Mouse (Mus musculus) layer of hippocampus, adult 2 months (tissue): ENCODE measurements around the gene Abr. TPM values are rescaled to one million over a fixed set of nuclear protein-coding genes. Genes with fewer than 3 reads are reported as not detected.

Experiments used
- DNase-seq, 2 experiments: peaks; one replicate each; pipeline ENCODE4 v3.0.0; 2022; ENCODE audit warnings: low spot score in 2 of 2
- H3K27ac ChIP-seq: fragments of 200-600 bp; 2 replicates; pipeline ENCODE4 v1.8.1; 2022
- H3K4me3 ChIP-seq: fragments of 200-600 bp; 2 replicates; pipeline ENCODE4 v1.8.1; 2022; ENCODE audit warnings: mild to moderate bottlenecking
- CTCF ChIP-seq: fragments of 200-600 bp; conservative IDR thresholded peaks from 2 replicates; pipeline ENCODE4 v1.8.1; 2022; ENCODE audit warnings: antibody characterized with exemption, mild to moderate bottlenecking, moderate library complexity
- total RNA-seq, 2 experiments: library from RNA; stranded (reverse); gene quantifications; 2 replicates each; pipeline ENCODE4 v1.2.3; 2021

Abr gene
- total RNA-seq, 2 experiments from 2014 or later, result 528 to 537 TPM

DNA sequence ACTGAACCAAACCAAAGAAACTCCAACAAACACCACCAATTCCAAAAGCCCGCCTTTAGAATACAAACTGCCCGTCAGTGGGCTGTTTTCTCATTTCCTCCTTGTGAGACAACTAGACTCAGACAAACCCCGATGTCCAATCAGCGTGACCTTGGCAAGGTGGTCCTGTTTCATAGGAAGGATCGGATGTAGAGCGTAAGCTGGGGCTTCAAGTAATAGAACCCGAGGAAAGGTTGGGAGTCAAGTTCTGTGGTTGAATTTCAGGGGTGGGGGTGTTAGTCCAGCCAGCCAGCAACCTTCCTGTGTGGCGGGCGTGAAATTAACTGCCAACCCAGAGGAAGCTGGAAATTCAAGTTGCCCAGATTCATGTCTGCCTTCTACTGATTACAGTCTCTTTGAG, 22.9 kb upstream of the Abr start:
- no peak for TF ChIP-seq CTCF
- H3K4me3 ChIP-seq, result no peak overlapping the region
- H3K27ac ChIP-seq, result no peak overlapping the region
- DNase-seq, result no peak

DNA sequence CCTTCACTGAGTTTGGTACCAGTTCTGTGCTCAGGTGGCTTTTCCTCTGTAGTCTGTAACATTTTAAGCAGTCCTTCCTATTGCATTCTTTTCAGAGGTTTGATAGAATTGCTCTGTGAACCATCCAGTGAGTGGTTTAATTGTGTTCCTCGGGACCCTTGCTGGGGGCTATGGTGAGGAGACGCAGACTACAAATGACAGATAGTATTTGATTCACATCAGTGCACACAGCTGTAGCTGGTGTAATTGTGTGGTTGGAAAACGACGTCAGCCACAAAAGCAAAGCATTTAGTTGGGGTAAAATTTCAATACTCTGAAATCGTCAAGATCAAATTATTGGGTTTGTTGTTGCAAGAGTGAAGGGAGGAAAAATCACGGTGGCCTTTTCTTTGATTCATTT, 22.1 kb upstream of the Abr start:
- H3K4me3 ChIP-seq, result no peak overlapping the region
- DNase-seq, result no peak
- no peak for TF ChIP-seq CTCF
- no peak overlapping the region for H3K27ac ChIP-seq

DNA sequence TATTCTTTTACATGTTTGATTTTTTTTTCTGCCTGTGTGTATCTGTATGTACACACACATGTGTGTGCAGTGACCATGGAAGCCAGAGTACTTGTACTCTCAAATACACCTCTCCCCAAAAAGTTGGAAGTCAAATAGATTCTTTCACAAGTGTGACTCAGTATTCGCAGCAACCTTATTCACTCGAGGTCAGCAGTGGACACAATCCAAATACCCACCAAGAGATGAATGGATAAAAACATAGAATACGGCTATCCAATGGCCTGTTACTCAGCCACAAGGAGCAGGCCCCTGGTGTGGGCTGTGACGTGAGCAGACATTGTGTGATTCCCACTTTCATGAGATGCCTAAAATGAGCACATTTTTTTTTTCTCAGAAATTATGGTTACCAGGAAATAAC, 18.1 kb upstream of the Abr start:
- Histone ChIP-seq H3K27ac (no peak overlapping the region; the same call in 1 of the 2 replicates), H3K4me3 (no peak overlapping the region)
- TF ChIP-seq CTCF, result no peak
- DNase-seq, result no peak

DNA sequence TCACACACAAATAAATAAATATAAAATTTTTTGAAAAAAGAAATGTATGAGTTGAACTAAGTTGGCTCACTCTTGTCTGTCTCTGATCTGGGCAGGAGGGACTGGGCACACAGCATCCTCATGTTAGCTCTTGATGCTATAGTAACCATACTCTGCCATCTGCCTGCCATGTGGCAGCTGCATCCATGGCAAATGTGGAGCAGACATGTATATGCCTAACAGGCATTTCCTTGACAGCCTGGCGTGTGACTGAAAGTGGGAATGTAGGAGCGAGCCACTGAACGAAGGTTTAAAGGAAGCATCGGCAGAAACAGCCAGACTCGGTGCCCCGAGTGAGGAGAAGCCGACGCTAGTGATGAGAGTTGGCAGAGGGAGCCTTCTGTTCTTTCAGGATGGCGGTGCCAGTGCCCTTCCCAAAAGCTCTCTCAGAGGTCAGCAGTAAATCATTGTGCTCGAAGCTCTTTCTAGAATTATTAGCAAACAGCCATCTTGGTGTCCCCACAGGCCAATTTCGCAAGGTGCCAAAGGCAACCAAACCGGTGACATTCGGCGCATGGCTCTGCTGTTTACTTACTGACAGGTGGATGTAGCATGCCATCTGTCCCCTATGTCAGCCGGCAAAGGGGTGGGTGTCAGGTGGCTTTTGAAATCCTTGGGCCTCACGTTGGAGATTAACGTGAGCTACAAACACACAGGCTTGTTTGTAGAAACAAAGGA, 17.3 kb upstream of the Abr start:
- peak; percentile 32 to 34 for DNase-seq
- TF ChIP-seq CTCF, result no peak
- Histone ChIP-seq H3K27ac (peak overlapping the region; percentile 58), H3K4me3 (no peak overlapping the region)

DNA sequence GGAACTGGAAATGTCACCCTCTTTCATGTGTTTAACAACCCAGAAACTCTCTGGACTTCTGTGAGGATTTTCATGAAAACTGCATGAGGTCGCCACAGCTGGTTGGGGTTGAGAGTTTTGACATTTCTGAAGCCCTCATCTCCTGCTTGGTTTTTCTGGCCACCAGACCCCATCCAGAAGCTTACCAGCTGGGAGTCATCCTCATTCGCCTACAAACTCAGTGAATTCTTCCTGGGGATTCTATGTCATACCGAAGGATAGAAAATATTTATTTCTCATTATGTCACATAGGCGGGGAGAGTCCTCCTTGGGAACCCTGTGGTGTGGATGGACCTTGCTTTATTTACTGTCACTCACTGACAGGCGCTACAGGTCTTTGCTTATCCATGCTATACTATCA, 8.4 kb upstream of the Abr start:
- Histone ChIP-seq H3K27ac (no peak overlapping the region), H3K4me3 (no peak overlapping the region)
- DNase-seq, result no peak
- no peak for TF ChIP-seq CTCF

DNA sequence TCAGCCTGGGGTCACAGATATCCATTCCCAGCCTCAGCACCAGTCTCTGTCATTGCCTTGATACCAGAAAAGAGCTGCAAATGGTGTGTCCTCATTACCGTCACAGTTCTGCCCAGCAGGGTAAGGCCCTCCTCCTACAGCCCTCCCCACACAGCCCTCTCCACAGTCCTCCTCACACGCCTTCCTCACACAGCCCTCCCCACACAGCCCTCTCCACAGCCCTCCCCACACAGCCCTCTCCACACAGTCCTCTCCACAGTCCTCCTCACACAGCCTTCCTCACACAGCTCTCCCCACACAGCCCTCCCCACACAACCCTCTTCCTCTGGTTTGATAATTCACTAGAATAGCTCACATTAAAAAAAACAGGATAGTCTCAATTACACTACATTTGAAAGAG, 7.9 kb upstream of the Abr start:
- TF ChIP-seq CTCF, result no peak
- no peak overlapping the region for H3K27ac ChIP-seq
- DNase-seq, result no peak
- H3K4me3 ChIP-seq, result no peak overlapping the region

DNA sequence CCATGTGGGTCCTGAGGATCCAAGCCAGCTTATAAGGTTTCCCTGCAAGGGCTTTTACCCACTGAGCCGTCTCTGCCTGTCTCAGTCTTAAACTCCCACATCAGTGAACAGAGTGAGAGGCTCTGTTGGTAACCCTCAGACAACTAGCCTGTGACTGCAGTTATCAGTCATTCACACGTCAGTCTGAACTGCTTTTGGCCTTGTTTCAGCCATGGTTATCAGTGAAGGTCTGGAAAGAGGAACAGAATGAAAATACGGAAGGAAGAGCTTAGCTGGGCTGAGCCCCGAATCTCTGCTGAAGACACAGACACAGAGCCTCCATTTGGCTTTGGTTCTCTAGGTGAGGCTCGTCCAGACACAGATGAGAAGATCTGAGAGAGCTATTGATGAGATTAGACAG, 6.5 kb upstream of the Abr start:
- DNase-seq, result no peak
- no peak overlapping the region for H3K4me3 ChIP-seq
- TF ChIP-seq CTCF, result no peak
- H3K27ac ChIP-seq, result no peak overlapping the region

DNA sequence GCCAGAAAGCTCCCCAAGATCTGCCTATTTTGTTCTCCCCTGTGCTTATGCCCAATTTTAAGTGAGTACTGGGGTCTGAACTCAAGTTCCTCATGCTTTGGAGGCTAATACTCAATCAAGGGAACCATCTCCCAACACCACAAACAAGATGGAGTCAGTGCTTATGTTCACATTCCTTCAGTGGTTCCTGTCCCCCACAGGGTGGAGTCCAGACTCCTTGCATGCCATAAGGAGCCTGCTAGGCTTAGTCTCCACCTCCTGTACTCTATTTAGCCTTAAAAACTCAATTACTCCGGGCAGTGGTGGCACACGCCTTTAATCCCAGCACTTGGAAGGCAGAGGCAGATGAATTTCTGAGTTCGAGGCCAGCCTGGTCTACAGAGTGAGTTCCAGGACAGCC, 2.8 kb upstream of the Abr start:
- no peak overlapping the region for H3K4me3 ChIP-seq
- no peak for TF ChIP-seq CTCF
- no peak for DNase-seq
- no peak overlapping the region for H3K27ac ChIP-seq

DNA sequence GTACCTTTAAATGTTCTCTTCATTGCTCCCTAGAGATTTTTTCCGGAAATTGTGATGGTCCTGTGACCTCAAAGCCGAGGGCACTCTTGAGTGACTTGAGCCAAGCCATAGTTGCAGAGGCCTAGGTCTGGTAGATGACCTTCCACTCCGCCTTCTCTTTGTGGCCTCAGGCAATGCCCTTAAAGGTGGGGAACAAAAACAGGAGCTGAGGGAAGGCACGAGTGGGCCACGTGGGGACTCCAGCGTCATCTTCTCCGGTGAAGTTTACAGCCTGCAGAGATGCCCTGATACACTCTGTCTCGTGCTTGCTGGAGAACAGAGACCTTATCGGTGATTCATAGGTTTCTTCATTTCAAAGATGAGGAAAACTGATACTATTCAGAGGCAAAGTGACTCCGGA, 2.0 kb upstream of the Abr start:
- H3K4me3 ChIP-seq, result peak overlapping the region; percentile 64
- no peak for TF ChIP-seq CTCF
- H3K27ac ChIP-seq, result no peak overlapping the region
- DNase-seq, result no peak

DNA sequence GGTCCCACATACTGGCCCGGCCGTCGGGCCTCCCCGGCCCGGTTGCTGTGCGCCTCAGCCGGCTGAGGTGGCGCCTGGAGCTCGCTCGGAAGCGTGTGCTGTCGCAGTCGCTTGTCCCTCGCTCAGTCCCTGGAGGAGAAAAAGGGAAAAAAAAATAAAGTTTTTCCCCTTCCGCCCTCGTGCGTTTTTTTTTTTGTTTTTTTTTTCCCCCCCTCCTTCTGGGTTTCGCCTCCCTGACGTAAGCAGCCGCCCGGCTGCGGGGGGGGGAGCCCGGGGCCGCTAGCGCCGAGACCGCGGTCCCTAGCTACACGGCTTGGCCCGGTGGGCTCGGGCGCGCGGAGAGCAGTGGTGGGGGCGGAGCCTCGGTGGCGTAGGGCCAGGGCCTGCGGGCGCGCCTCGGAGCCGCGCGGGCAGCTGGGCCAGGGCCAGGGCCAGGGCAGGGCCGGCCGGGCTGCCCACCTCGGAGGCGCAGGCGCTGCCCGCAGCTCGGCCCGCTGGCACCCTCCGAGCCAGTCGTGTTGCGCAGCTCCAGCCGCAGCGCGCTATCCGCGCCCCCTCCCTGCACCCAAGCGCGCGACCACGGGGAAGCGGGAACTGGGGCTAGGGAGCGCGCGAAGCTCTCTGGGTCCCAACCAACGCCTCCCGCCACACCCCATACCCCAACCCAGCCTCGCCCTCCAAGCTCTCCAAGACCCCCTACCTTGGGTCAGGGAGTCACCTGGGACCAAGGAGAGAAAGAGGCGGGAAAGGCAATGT, 1.3 kb upstream of the Abr start:
- DNase-seq, result peak in 1 of 2 experiments; percentile 35
- no peak overlapping the region for H3K27ac ChIP-seq
- no peak for TF ChIP-seq CTCF
- H3K4me3 ChIP-seq, result peak overlapping the region; percentile 64

DNA sequence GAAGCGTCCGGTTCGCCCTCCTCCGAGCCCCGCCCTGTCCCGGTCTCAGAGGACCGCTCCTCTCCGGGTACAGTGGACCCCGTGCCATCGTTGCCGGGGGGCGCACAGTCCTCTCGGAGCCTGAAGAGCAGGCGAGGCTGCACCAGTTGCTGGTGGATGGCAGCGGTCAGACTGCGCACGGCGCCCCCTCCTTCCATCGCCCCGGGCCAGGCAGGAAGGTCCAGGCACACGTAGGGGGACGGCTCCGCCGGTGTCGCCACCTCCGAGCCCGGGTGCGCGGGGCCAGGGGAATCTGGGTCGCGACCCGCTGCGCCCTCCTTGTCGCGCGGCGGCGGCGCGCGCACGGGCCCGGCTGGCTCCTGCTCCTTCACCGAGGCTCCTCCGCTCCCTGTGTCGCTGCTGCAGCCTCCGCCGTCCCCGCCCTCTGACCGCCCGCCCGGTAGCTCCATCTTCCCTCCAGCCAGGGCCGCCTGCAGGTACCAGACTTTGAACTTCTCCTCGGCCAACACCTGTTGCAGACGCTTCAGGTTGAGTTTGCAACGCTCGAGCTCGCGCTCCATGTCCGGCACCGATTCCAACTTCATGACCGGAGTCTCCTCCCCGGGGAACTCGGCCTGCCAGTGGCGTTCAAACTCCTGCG, 572 bp upstream of the Abr start:
- Histone ChIP-seq H3K27ac (no peak overlapping the region), H3K4me3 (peak overlapping the region; percentile 64)
- DNase-seq, result no peak
- no peak for TF ChIP-seq CTCF

DNA sequence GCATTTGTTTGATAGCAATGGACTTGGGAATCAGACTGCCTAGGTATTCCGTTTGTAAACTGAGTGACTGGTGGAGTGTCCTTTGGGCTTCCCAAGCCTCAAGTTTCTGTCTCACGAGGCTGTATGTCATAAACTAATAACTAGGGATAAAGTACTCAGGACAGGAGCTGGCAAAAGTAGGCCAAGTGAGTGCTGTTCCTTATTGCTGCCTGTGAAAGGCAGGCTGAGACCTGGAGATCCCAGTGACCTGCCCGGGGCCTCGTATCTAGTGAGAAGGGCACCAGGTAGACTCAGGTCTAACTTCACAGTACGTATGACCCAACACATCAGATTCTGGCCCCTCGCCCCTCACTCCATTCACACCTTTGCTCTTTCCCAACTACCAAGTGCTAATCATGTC, 4.0 kb downstream of the Abr start:
- DNase-seq, result no peak
- no peak for TF ChIP-seq CTCF
- Histone ChIP-seq H3K4me3 (no peak overlapping the region), H3K27ac (no peak overlapping the region)

DNA sequence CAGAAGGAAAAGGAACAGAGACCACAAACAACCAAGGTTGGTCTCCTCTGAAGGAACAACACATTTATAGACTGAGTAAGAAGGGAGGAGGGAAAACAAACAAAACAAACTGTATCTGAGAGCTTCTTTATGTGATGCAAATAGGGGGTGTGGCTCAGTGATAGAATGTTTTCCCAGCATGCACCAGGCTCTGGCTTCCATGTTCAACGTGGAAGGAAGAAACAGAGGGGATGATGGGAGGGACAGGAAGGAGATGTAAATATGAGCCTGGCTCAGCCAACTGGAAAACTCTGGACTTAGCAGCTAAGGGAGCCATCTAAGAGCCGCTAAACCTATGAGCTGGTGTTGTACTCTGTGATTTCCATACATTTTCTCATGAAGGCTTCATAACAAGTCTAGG, 7.9 kb downstream of the Abr start:
- DNase-seq, result no peak
- no peak overlapping the region for H3K27ac ChIP-seq

DNA sequence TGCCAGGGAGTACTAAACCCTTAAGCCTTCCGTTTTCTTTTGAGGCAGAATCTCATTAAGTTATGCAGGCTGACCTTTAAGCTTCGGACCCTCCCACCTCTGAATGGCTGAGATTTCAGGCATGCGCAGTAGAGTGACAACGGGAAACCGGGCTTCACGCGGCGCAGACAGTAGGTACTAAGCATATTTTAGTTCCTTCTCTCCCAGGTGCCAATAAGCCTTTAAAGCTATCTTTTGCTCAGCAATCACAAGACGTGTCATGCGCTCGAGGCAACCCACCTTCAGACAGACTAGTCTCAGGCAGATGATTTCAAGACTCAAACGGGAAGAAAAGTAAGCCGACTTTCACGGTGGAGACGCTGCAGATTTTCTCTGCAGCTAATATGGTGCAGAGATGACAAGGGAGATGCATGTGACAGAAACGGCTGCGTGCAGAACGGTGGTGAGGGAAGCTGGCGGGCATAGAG, 9.4 kb downstream of the Abr start:
- Histone ChIP-seq H3K4me3 (peak overlapping the region; percentile 46), H3K27ac (peak overlapping the region; percentile 91)
- TF ChIP-seq CTCF, result no peak
- peak; percentile 60 to 65 for DNase-seq

More for the DNA sequence above, 7.9 kb downstream of the Abr start:
- H3K4me3 ChIP-seq, result no peak overlapping the region
- TF ChIP-seq CTCF, result no peak
